Mouse (Mus musculus) bone marrow, adult 2 months (tissue): Measurements from ENCODE around the gene AC141477.1. TPM values are rescaled to one million over a fixed set of nuclear protein-coding genes. Genes with fewer than 3 reads are reported as not detected.

Experiments
- H3K27ac ChIP-seq: fragments of 200-500 bp; 2 replicates; pipeline ENCODE4 v1.5.1; 2012; ENCODE audit warnings: low read depth, mild to moderate bottlenecking, control low read depth, inconsistent platforms, low read length; ENCODE audit not compliant: control insufficient read depth, poor library complexity, insufficient read depth
- H3K4me1 ChIP-seq: fragments of 200-500 bp; 2 replicates; pipeline ENCODE4 v1.6.1; 2011; ENCODE audit warnings: low read length; ENCODE audit not compliant: control insufficient read depth, insufficient read depth
- H3K4me3 ChIP-seq: fragments of 200-500 bp; replicated peaks from 2 replicates; pipeline ENCODE3; 2011; ENCODE audit warnings: mild to moderate bottlenecking, low read depth, low read length, control low read depth; ENCODE audit not compliant: control insufficient read depth
- CTCF ChIP-seq: fragments of 200-500 bp; IDR thresholded peaks from 2 replicates; pipeline ENCODE4 v1.5.1; 2011; ENCODE audit warnings: low read length, control low read depth; ENCODE audit not compliant: control insufficient read depth, insufficient read depth
- POLR2A ChIP-seq: fragments of 200-500 bp; IDR thresholded peaks from 2 replicates; pipeline ENCODE4 v1.6.1; 2011; ENCODE audit warnings: low read depth, mild to moderate bottlenecking, control low read depth, low read length, borderline replicate concordance; ENCODE audit not compliant: control insufficient read depth
- WGBS: fragments of 180-500 bp; shearing (Covaris S2); methylation state at CpG from one replicate; pipeline ENCODE4 v1.1.7; 2018; 5-methylcytosine and 5-hydroxymethylcytosine counted together
- polyA plus RNA-seq: library from polyadenylated mRNA; stranded (reverse); fragments of >200 nt; gene quantifications from 2 replicates; pipeline ENCODE4 v1.2.4, GENCODE M21; 2011; ENCODE audit warnings: low replicate concordance; ENCODE audit not compliant: missing spikeins, insufficient read depth, insufficient read length

AC141477.1 gene
- polyA plus RNA-seq, 1 experiment = 35.4 TPM

DNA sequence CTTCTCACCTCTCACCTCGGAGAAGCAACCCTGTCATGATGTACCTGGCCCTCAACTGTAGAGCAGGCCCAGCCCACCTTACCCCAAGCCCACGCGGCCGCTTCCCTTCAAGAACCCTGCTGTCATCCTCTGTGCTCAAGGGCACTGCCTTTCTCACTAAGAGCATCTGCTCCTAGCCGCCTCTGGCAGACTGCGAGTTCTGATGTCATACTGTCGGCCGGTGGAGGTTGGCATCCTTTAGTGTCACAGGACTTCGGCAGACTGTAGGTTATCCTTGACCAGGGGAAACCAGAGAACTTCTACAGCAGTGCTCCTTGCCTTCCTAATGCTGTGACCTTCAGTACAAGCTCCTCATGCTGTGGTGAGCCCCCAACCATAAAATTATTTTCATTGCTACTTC, 49.1 kb downstream of the AC141477.1 start:
- Histone ChIP-seq H3K4me1 (no peaks in the 10 kb centered on the region), H3K4me3 (no peak overlapping the region), H3K27ac (no peak overlapping the region)
- TF ChIP-seq CTCF (no peak), POLR2A (no peak)
- 96% methylated on average over 9 of the region's 9 CpGs for WGBS

Other genes with a start within 250 kb of the AC141477.1 start
- gene Prmt2, start 202.6 kb downstream of the AC141477.1 start, polyA plus RNA-seq = 2.5 and 4.7 TPM in 2 replicates
- 2.6 and 3.4 TPM in 2 replicates for gene S100b, start 186.6 kb downstream of the AC141477.1 start, polyA plus RNA-seq
- 1.9 and 2.0 TPM in 2 replicates for gene Dip2a, start 95.2 kb downstream of the AC141477.1 start, polyA plus RNA-seq
- gene Pcnt, start 2.3 kb upstream of the AC141477.1 start, polyA plus RNA-seq = 19.9 and 24.8 TPM in 2 replicates
- not detected in 2 replicates for gene 2610028H24Rik, start 8.6 kb upstream of the AC141477.1 start, polyA plus RNA-seq
- 17.1 and 34.0 TPM in 2 replicates for gene Mcm3ap, start 28.5 kb upstream of the AC141477.1 start, polyA plus RNA-seq
- 1.5 and 4.2 TPM in 2 replicates for gene Ybey, start 28.7 kb upstream of the AC141477.1 start, polyA plus RNA-seq
- gene Lss, start 91.1 kb upstream of the AC141477.1 start, polyA plus RNA-seq = 1.4 and 4.6 TPM in 2 replicates
- gene Spatc1l, start 121.8 kb upstream of the AC141477.1 start, polyA plus RNA-seq = not detected in 2 replicates
- gene Ftcd, start 135.2 kb upstream of the AC141477.1 start, polyA plus RNA-seq = 1.1 and 1.4 TPM in 2 replicates
- 4.7 and 6.2 TPM in 2 replicates for gene Col6a2, start 183.2 kb upstream of the AC141477.1 start, polyA plus RNA-seq